Mouse (Mus musculus) CD4-positive helper T cell, adult 2 months (primary cell): ENCODE measurements at regions not wholly inside any gene's neighbourhood (a gene's known extent, or its start where the extent isn't known, plus 50 kb on each side); places are given as distances from the start of the nearest gene placed in this dataset.

Experiments
- DNase-seq: peaks from one replicate; pipeline ENCODE4 v3.0.0-alpha.2; 2012; ENCODE audit warnings: low read depth, missing footprints, low spot score

DNA sequence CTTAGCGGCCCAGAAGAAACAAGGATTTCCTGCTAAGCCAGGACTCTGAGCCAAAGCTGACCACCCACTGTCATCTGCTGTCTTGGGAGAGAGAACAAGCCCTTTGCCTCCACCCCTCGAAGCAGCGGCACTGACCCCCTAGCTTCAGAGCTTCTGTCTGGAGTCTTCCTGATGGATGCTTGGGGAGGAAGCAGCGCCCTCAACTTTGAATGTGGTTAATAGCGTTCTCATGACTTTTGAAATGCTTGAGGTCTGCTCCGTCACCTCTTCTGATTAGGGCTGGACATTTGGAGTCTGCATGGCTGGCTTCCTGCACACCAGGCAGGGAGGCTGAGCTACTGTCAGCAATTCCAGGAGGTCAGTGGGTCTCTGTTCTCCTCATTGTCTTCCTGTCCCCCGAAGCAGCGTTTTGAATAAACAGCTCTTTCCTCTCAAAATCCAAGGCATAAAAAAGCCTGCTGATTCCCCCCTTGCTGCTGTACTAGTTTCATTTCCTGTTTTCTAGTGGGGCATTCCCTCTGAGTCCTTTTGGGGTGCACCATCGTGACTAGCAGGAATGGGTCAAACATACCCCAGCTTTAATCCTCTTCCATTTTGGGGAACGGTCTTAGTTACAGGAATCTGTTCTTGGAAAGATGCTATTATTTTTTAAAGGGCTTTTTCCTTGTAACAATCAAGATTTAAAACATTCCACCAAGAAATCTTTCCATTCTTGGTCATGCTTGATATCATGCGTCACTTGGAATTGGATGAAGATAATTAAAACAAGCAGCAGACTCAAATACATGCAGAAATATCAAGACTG is 256.0 kb downstream of the Ankrd16 start:
- no peak for DNase-seq

DNA sequence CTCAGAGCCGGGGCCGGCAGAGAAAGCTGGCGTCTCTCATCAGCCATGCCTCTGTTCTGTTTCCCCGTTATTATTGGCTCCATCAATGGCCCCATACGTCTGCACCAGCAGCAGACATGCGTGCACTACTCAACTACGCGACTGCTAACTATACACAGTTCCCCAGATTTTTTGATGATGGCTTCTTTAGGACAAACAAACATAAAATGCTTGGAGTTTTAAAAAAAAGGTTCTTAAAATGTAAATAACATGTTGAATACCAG is 256.6 kb downstream of the Ankrd16 start:
- no peak for DNase-seq

GRCm38 (mm10) chr2:12049386-12049785 is 252.3 kb downstream of the Itga8 start:
- no peak for DNase-seq

DNA sequence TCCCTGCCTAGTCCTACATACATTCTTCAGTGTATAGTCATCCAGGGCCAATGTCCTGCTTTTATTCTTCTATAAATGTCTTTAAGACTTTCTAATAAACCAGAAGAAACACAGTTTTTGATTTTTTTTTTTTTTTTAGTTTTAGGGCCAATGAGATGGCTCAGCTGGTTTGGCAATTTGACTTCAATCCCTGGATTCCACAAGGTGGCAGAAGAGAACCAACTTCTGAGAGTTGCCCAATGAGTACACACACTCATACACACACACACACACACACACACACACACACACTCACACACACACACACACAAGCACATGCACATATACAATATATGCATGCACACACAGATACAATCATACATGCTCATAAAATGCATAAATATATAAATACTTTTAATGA is 251.8 kb downstream of the Itga8 start:
- DNase-seq: no peak

GRCm38 (mm10) chr2:12053404-12054164 is 248.1 kb downstream of the Itga8 start:
- DNase-seq: no peak

GRCm38 (mm10) chr2:12054165-12054500 is 247.6 kb downstream of the Itga8 start:
- no peak for DNase-seq
